8 mouse cellular contexts compared by ENCODE assay signal in genomic region chr4:83314922-83315881, GRCm38 (mm10). TPM values are rescaled to one million over a fixed set of nuclear protein-coding genes. Genes with fewer than 3 reads are reported as not detected.
DNase-seq lines count a peak whose midpoint lies in the region; ATAC-seq lines count a peak whose summit lies in the region.

No protein-coding gene starts in this region.

- ATAC-seq in monocyte, adult 5-6 weeks (replicated peaks; ENCODE audit: insufficient number of reproducible peaks, low FRiP score, low TSS enrichment, poor library complexity, severe bottlenecking): peak; percentile 51

- peak; percentile 49 to 69 for DNase-seq in lung, adult 18-20 months
- no peak for DNase-seq in lung, postnatal 14 days
- peak; percentile 58 for DNase-seq in T-cell, adult 2 months (ENCODE audit: low spot score)
- peak; percentile 41 for DNase-seq in gastrocnemius, postnatal 14 days
- peak; percentile 56 for DNase-seq in kidney, postnatal 14 days
- no peak for DNase-seq in left cerebral cortex, adult 18-20 months (ENCODE audit: low spot score in 2 of 2)
- DNase-seq in frontal cortex, postnatal 25 days (ENCODE audit: low spot score in 2 of 2): no peak

- intact Hi-C loops in gastrocnemius, postnatal 14 days (cut with DNase I; ENCODE audit: low total_unique reads): no loop called here

RNA-seq across cellular contexts. Expression of gene Ttc39b, which starts 8.9 kb away (rescaled TPM):
- 1 to 10 TPM; 5.7 to 6.2 TPM for total RNA-seq in gastrocnemius, postnatal 14 days (2021)
- total RNA-seq in monocyte, adult 5-6 weeks (2017): 21.4 to 51.4 TPM (median 30.0 TPM) in 3 replicates
- 10 to 100 TPM; 65.1 to 69.9 TPM for total RNA-seq in left cerebral cortex, adult 18-20 months (2021)

Comparison
In these comparisons a context has a peak if more than half of its experiments do, and no peak if none do; other contexts are left out.
1. DNase-seq: peak in lung, adult 18-20 months (2 of 2), T-cell, adult 2 months (single experiment), gastrocnemius, postnatal 14 days (single experiment) and kidney, postnatal 14 days (single experiment); none in lung, postnatal 14 days (single experiment), left cerebral cortex, adult 18-20 months (0 of 2) and frontal cortex, postnatal 25 days (0 of 2).